In genomic region chr3:147181501-147182365, GRCm38 (mm10) we compare ENCODE assay signal across 9 mouse cellular contexts.
DNase-seq lines count a peak whose midpoint lies in the region; ATAC-seq and TF ChIP-seq lines count a peak whose summit lies in the region.
"Had no signal": no experiment of that assay in that cellular context is flagged by ENCODE, and none has a peak within 500 bp of the region (broad histone marks: within the 10 kb centered on the region; RNA-seq: fewer than 3 reads in every experiment).

No protein-coding gene starts in this region.

- no peaks in the 10 kb centered on the region for H3K27me3 ChIP-seq in E14TG2a.4 (ENCODE audit: insufficient read depth, low read length)
- H3K27me3 ChIP-seq in forebrain, embryonic 11.5 days (ENCODE audit: control insufficient read depth, insufficient read depth, low read length), result no peaks in the 10 kb centered on the region
- peaks cover 67% of the 10 kb centered on the region for H3K27me3 ChIP-seq in limb, embryonic 10.5 days (ENCODE audit: low read depth, poor library complexity, severe bottlenecking)

- peak overlapping the region; percentile 8; the same call in 1 of the 2 replicates for H3K9ac ChIP-seq in forebrain, embryonic 11.5 days (ENCODE audit: low read length)

- H3K4me3 ChIP-seq in E14TG2a.4 (replicated peaks; ENCODE audit: low read length), result peak overlapping the region; percentile 52
- H3K4me3 ChIP-seq in forebrain, embryonic 11.5 days (ENCODE audit: low read depth, low read length), result no peak overlapping the region
- peak overlapping the region; percentile 41 for H3K4me3 ChIP-seq in limb, embryonic 10.5 days

- ATAC-seq in forebrain, embryonic 11.5 days (replicated peaks; ENCODE audit: low FRiP score), result peak; percentile 78

- H3K4me2 ChIP-seq in forebrain, embryonic 11.5 days (ENCODE audit: low read depth, low read length, severe bottlenecking), result peak overlapping the region; percentile 43

- H3K9me3 ChIP-seq in E14TG2a.4 (ENCODE audit: low read length), result peaks cover 12% of the 10 kb centered on the region
- no peaks in the 10 kb centered on the region for H3K9me3 ChIP-seq in forebrain, embryonic 11.5 days (ENCODE audit: control insufficient read depth, low read length)
- no peaks in the 10 kb centered on the region for H3K9me3 ChIP-seq in limb, embryonic 10.5 days (replicated peaks)

- intact Hi-C loops in gastrocnemius, postnatal 36 days (cut with DNase I), result no loop called here

- H3K36me3 ChIP-seq in E14TG2a.4 (ENCODE audit: insufficient read depth, low read length), result no peaks in the 10 kb centered on the region
- H3K36me3 ChIP-seq in forebrain, embryonic 11.5 days (ENCODE audit: control insufficient read depth, insufficient read depth, low read length), result no peaks in the 10 kb centered on the region
- no peaks in the 10 kb centered on the region for H3K36me3 ChIP-seq in limb, embryonic 10.5 days

- peak; percentile 35 for DNase-seq in adrenal gland, postnatal 14 days
- no peak for DNase-seq in adrenal gland, adult 2 months
- peak; percentile 73 for DNase-seq in forebrain, embryonic 11.5 days (ENCODE audit: low spot score)
- peak; percentile 60 for DNase-seq in limb, embryonic 10.5 days (ENCODE audit: low spot score)
- no peak for DNase-seq in yolk sac, embryonic 10.5 days (ENCODE audit: low spot score)
- no peak for DNase-seq in gastrocnemius, postnatal 36 days
- no peak for DNase-seq in spleen, adult 18-20 months
- DNase-seq: right cerebral cortex, postnatal 4 days had no signal

- no peak for TF ChIP-seq CTCF in E14TG2a.4 (conservative IDR thresholded peaks at IDR 0.05; ENCODE audit: low read length)

- WGBS in forebrain, embryonic 11.5 days, result under 1% methylated on average over 20 of the region's 20 CpGs
- WGBS in limb, embryonic 10.5 days, result 2% methylated on average over 20 of the region's 20 CpGs

- peak overlapping the region; percentile 55 for H3K27ac ChIP-seq in forebrain, embryonic 11.5 days (ENCODE audit: low read depth, low read length)
- H3K27ac ChIP-seq in limb, embryonic 10.5 days, result peak overlapping the region; percentile 61

- H3K4me1 ChIP-seq in E14TG2a.4 (replicated peaks; ENCODE audit: low read depth, low read length), result peaks cover 53% of the 10 kb centered on the region
- H3K4me1 ChIP-seq in forebrain, embryonic 11.5 days (replicated peaks; ENCODE audit: control insufficient read depth, insufficient read depth, low read length), result peaks cover 15% of the 10 kb centered on the region; the same call in 1 of the 2 replicates
- peaks cover 23% of the 10 kb centered on the region for H3K4me1 ChIP-seq in limb, embryonic 10.5 days

Comparison
In these comparisons a context has a peak if more than half of its experiments do, and no peak if none do; other contexts are left out.
1. DNase-seq: peak in adrenal gland, postnatal 14 days (single experiment), forebrain, embryonic 11.5 days (single experiment) and limb, embryonic 10.5 days (single experiment); none in adrenal gland, adult 2 months (single experiment), yolk sac, embryonic 10.5 days (single experiment), gastrocnemius, postnatal 36 days (0 of 2) and spleen, adult 18-20 months (0 of 2).